Mouse (Mus musculus): Measurements from ENCODE around the gene Zmat5.

GRCm38 (mm10) chr11:4700726-4701125, 3.8 kb upstream of the Zmat5 start:
- TF ChIP-seq CTCF (conservative IDR thresholded peaks at IDR 0.05; ENCODE audit: insufficient read depth, insufficient read length, low read depth, low read length) (no peak), POLR2A (IDR thresholded peaks at IDR 0.05; ENCODE audit: low read depth, low read length) (no peak)

Measured in kidney, adult 2 months (tissue).